Mouse (Mus musculus): ENCODE results near the gene Etv3.

DNA sequence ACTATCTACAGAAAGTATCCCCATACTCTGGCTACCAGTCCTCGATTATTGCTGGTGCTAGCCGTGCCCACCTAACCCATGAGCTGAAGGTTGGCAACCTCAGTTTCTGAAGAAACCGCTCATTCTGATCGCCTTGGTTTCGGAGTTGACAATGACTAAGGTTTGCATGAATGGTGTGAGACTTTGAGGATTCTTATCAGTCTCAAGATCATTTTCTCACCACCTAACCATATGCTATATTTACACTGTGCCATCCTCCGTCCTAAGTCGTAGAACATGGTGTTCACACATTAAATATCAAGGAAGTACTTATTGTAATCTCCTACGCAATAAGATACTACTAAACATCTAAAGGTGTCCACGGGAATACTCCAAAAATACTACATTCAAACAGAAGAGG, 1.5 kb upstream of the Etv3 start:
- TF ChIP-seq CHD2 (IDR thresholded peaks at IDR 0.05; ENCODE audit: low read depth, low read length) (no peak), HCFC1 (IDR thresholded peaks at IDR 0.05; ENCODE audit: borderline replicate concordance, insufficient read depth, low read length) (no peak), ZC3H11A (IDR thresholded peaks at IDR 0.05; ENCODE audit: borderline replicate concordance, low read depth, low read length) (no peak), ZNF384 (IDR thresholded peaks at IDR 0.05; ENCODE audit: low read depth, low read length) (no peak)
